Mouse (Mus musculus): ENCODE results near the gene Ssbp3. TPM values are rescaled to one million over a fixed set of nuclear protein-coding genes. Genes with fewer than 3 reads are reported as not detected.

Gene Ssbp3
- polyA plus RNA-seq, 1 experiment from 2014 or later, result 138 TPM

- DNase-seq (ENCODE audit: low spot score) (no peak), ATAC-seq (replicated peaks; ENCODE audit: insufficient number of reproducible peaks, low FRiP score, low TSS enrichment, low read depth) (no peak)
- WGBS, result 58% methylated on average over 15 of the region's 15 CpGs
- Histone ChIP-seq H3K4me3 (ENCODE audit: low read depth, low read length) (no peak overlapping the region), H3K27me3 (ENCODE audit: control insufficient read depth, insufficient read depth, low read length) (no peaks in the 10 kb centered on the region), H3K27ac (replicated peaks; ENCODE audit: low read depth, low read length) (no peak overlapping the region), H3K9ac (replicated peaks; ENCODE audit: low read length) (no peak overlapping the region), H3K36me3 (replicated peaks; ENCODE audit: control insufficient read depth, insufficient read depth, low read depth, low read length) (no peaks in the 10 kb centered on the region), H3K4me2 (ENCODE audit: low read depth, low read length) (no peak overlapping the region), H3K9me3 (replicated peaks; ENCODE audit: control insufficient read depth, low read length) (no peaks in the 10 kb centered on the region), H3K4me1 (ENCODE audit: control insufficient read depth, insufficient read depth, low read length) (no peaks in the 10 kb centered on the region; the same call in 1 of the 2 replicates)
These were observed 187.4 kb downstream of the Ssbp3 start for GRCm38 (mm10) chr4:107097871-107098270.

DNA sequence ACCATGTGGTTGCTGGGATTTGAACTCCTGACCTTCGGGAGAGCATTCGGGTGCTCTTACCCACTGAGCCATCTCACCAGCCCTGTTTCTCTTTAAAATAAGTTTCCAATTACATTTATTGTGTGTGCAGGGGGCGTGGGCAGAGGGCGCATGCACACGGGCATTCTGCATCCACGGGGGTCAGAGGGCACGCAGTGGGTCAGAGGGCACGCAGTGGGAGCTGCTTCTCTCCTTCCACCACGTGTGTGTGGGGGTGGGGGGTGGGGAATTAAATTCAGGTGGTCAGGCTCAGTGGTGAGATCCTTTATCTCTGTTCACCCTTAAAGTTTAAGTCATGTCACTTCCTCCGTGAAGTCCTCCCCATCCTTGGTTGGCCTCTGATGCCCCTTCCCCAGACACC is 187.9 kb downstream of the Ssbp3 start:
- Histone ChIP-seq H3K4me1 (ENCODE audit: control insufficient read depth, insufficient read depth, low read length) (no peaks in the 10 kb centered on the region; the same call in 1 of the 2 replicates), H3K9ac (replicated peaks; ENCODE audit: low read length) (no peak overlapping the region), H3K4me3 (ENCODE audit: low read depth, low read length) (no peak overlapping the region), H3K36me3 (replicated peaks; ENCODE audit: control insufficient read depth, insufficient read depth, low read depth, low read length) (no peaks in the 10 kb centered on the region), H3K27ac (replicated peaks; ENCODE audit: low read depth, low read length) (no peak overlapping the region), H3K9me3 (replicated peaks; ENCODE audit: control insufficient read depth, low read length) (no peaks in the 10 kb centered on the region), H3K4me2 (ENCODE audit: low read depth, low read length) (no peak overlapping the region), H3K27me3 (ENCODE audit: control insufficient read depth, insufficient read depth, low read length) (no peaks in the 10 kb centered on the region)
- DNase-seq (ENCODE audit: low spot score) (no peak), ATAC-seq (replicated peaks; ENCODE audit: insufficient number of reproducible peaks, low FRiP score, low TSS enrichment, low read depth) (no peak)
- 57% methylated on average over 10 of the region's 10 CpGs for WGBS

DNA sequence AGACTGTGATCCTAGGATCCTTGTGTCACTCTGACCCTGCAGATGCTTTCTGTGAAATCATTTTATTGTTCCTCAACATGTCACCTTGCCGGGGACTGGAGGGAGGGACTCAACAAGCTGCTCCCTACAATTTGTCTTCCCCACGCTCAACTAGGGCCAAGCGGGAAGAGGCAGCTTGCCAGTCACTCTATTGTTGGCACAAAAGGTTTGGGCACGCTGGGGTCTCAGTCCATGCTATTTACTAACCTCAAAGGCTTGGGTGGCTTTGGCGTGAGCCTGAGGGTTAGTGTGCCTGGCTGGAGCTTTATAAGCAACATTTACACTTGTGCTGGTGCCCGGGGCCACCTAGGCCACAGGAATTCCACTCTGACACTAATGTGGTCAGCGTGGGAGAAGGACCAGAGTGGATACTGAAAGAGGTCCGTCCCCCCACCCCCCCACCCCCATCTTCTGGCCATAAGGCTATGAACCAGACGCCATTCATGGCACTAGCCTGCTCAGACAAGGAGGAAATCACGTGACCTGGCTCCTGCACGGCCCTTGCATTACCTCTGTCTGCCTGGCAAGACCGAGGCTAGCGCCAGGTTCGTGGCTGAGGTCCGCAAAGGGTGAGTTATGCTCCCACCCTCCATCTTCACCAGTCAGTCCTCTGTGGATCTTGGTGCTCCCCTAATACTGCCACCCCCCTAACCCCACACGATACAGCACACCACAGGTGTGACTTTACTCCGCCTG is 188.5 kb downstream of the Ssbp3 start:
- DNase-seq (ENCODE audit: low spot score) (no peak), ATAC-seq (replicated peaks; ENCODE audit: insufficient number of reproducible peaks, low FRiP score, low TSS enrichment, low read depth) (no peak)
- Histone ChIP-seq H3K4me3 (ENCODE audit: low read depth, low read length) (no peak overlapping the region), H3K9me3 (replicated peaks; ENCODE audit: control insufficient read depth, low read length) (no peaks in the 10 kb centered on the region), H3K9ac (replicated peaks; ENCODE audit: low read length) (no peak overlapping the region), H3K27me3 (ENCODE audit: control insufficient read depth, insufficient read depth, low read length) (no peaks in the 10 kb centered on the region), H3K27ac (replicated peaks; ENCODE audit: low read depth, low read length) (no peak overlapping the region), H3K4me2 (ENCODE audit: low read depth, low read length) (no peak overlapping the region), H3K4me1 (ENCODE audit: control insufficient read depth, insufficient read depth, low read length) (no peaks in the 10 kb centered on the region; the same call in 1 of the 2 replicates), H3K36me3 (replicated peaks; ENCODE audit: control insufficient read depth, insufficient read depth, low read depth, low read length) (no peaks in the 10 kb centered on the region)
- 72% methylated on average over 17 of the region's 17 CpGs for WGBS

Other genes starting within 250 kb of the Ssbp3 start
- gene Ttc4, start 231.8 kb upstream of the Ssbp3 start, polyA plus RNA-seq (2014; fragmentation: Nextera tagmentation; extraction: Ambion mirVana), result 97.2 and 99.0 TPM in 2 replicates
- 0.11 TPM in 1 of 2 replicates, not detected in the other for gene Mroh7, start 179.8 kb upstream of the Ssbp3 start, polyA plus RNA-seq (2014; fragmentation: Nextera tagmentation; extraction: Ambion mirVana)
- 0.15 TPM in 2 replicates for gene Fam151a, start 176.8 kb upstream of the Ssbp3 start, polyA plus RNA-seq (2014; fragmentation: Nextera tagmentation; extraction: Ambion mirVana)
- 1.1 and 1.2 TPM in 2 replicates for gene Acot11, start 105.7 kb upstream of the Ssbp3 start, polyA plus RNA-seq (2014; fragmentation: Nextera tagmentation; extraction: Ambion mirVana)
- gene Mrpl37, start 156.2 kb downstream of the Ssbp3 start, polyA plus RNA-seq (2014; fragmentation: Nextera tagmentation; extraction: Ambion mirVana), result 120 and 122 TPM in 2 replicates
- 5.5 and 5.6 TPM in 2 replicates for gene Cyb5rl, start 156.3 kb downstream of the Ssbp3 start, polyA plus RNA-seq (2014; fragmentation: Nextera tagmentation; extraction: Ambion mirVana)
- gene Cdcp2, start 186.2 kb downstream of the Ssbp3 start, polyA plus RNA-seq (2014; fragmentation: Nextera tagmentation; extraction: Ambion mirVana), result not detected in 2 replicates

All from embryonic facial prominence, embryonic 11.5 days (tissue).